Mouse (Mus musculus): ENCODE measurements around the gene Olfr698. TPM values are rescaled to one million over a fixed set of nuclear protein-coding genes. Genes with fewer than 3 reads are reported as not detected.
"Not testable (repeated sequence)": the region's sequence is repeated elsewhere in the genome, so short reads cannot be mapped to it uniquely, and the experiment has no call there.

Gene Olfr698
- not detected in 2 replicates for polyA plus RNA-seq (2015; fragmentation: Nextera tagmentation; extraction: Ambion mirVana)

- no peaks in the 10 kb centered on the region for H3K27me3 ChIP-seq (ENCODE audit: control insufficient read depth, insufficient read depth, low read length)
- H3K4me3 ChIP-seq (ENCODE audit: low read length), result no peak within 1 kb of the TSS
- H3K9ac ChIP-seq (ENCODE audit: low read length), result no peak within 1 kb of the TSS
- no peak within 1 kb of the TSS for H3K4me2 ChIP-seq (ENCODE audit: low read depth, low read length)
- no peak within 1 kb of the TSS for H3K27ac ChIP-seq (ENCODE audit: low read length)
- ATAC-seq (replicated peaks; ENCODE audit: extremely low read depth, insufficient read depth, low FRiP score), result no peak
- H3K9me3 ChIP-seq (replicated peaks; ENCODE audit: control insufficient read depth, low read length), result no peaks in the 10 kb centered on the region
- H3K4me1 ChIP-seq (ENCODE audit: control insufficient read depth, insufficient read depth, low read length), result no peaks in the 10 kb centered on the region
- no peaks in the 10 kb centered on the region for H3K36me3 ChIP-seq (ENCODE audit: control insufficient read depth, insufficient read depth)
These were observed at the start of gene Olfr698 for GRCm38 (mm10) chr7:106755297-106755696. Gene Olfr698 (minus strand): TSS chr7:106755397.

- peaks cover 4% of the 10 kb centered on the region; the same call in 1 of the 2 replicates for H3K9me3 ChIP-seq (replicated peaks; ENCODE audit: control insufficient read depth, low read length)
- WGBS, result 63% methylated on average over 1 of the region's 1 CpGs
- no peak for ATAC-seq (replicated peaks; ENCODE audit: extremely low read depth, insufficient read depth, low FRiP score)
- H3K9ac ChIP-seq (ENCODE audit: low read length), result no peak within 1 kb of the TSS
- H3K36me3 ChIP-seq (ENCODE audit: control insufficient read depth, insufficient read depth), result no peaks in the 10 kb centered on the region
- no peaks in the 10 kb centered on the region for H3K27me3 ChIP-seq (ENCODE audit: control insufficient read depth, insufficient read depth, low read length)
- no peak within 1 kb of the TSS for H3K27ac ChIP-seq (ENCODE audit: low read length)
- no peak within 1 kb of the TSS for H3K4me2 ChIP-seq (ENCODE audit: low read depth, low read length)
- no peaks in the 10 kb centered on the region for H3K4me1 ChIP-seq (ENCODE audit: control insufficient read depth, insufficient read depth, low read length)
- no peak within 1 kb of the TSS for H3K4me3 ChIP-seq (ENCODE audit: low read length)
These were observed 37.9 kb upstream of the Olfr698 start, which contains the start of gene Olfr699 for GRCm38 (mm10) chr7:106793098-106793497. Gene Olfr699 (minus strand): TSS chr7:106793198.

GRCm38 (mm10) chr7:106788330-106788729 is 33.1 kb upstream of the Olfr698 start:
- ATAC-seq (replicated peaks; ENCODE audit: extremely low read depth, insufficient read depth, low FRiP score), result no peak
- Histone ChIP-seq H3K27ac (ENCODE audit: low read length) (no peak overlapping the region), H3K27me3 (ENCODE audit: control insufficient read depth, insufficient read depth, low read length) (no peaks in the 10 kb centered on the region), H3K4me2 (ENCODE audit: low read depth, low read length) (no peak overlapping the region), H3K9ac (ENCODE audit: low read length) (no peak overlapping the region), H3K4me3 (ENCODE audit: low read length) (no peak overlapping the region), H3K9me3 (replicated peaks; ENCODE audit: control insufficient read depth, low read length) (no peaks in the 10 kb centered on the region), H3K36me3 (ENCODE audit: control insufficient read depth, insufficient read depth) (no peaks in the 10 kb centered on the region), H3K4me1 (ENCODE audit: control insufficient read depth, insufficient read depth, low read length) (no peaks in the 10 kb centered on the region)

GRCm38 (mm10) chr7:106761008-106761407 is 5.8 kb upstream of the Olfr698 start:
- not testable (repeated sequence) for H3K4me3 ChIP-seq (ENCODE audit: low read length); H3K9ac ChIP-seq (ENCODE audit: low read length); H3K27me3 ChIP-seq (ENCODE audit: control insufficient read depth, insufficient read depth, low read length); H3K27ac ChIP-seq (ENCODE audit: low read length); H3K4me2 ChIP-seq (ENCODE audit: low read depth, low read length); H3K36me3 ChIP-seq (ENCODE audit: control insufficient read depth, insufficient read depth); H3K4me1 ChIP-seq (ENCODE audit: control insufficient read depth, insufficient read depth, low read length); ATAC-seq (replicated peaks; ENCODE audit: extremely low read depth, insufficient read depth, low FRiP score); H3K9me3 ChIP-seq (replicated peaks; ENCODE audit: control insufficient read depth, low read length)
- WGBS, result 86% methylated on average over 2 of the region's 2 CpGs

GRCm38 (mm10) chr7:106758800-106759199 is 3.6 kb upstream of the Olfr698 start:
- no peak overlapping the region for H3K27ac ChIP-seq (ENCODE audit: low read length)
- ATAC-seq (replicated peaks; ENCODE audit: extremely low read depth, insufficient read depth, low FRiP score), result no peak
- H3K36me3 ChIP-seq (ENCODE audit: control insufficient read depth, insufficient read depth), result no peaks in the 10 kb centered on the region
- no peak overlapping the region for H3K4me3 ChIP-seq (ENCODE audit: low read length)
- no peak overlapping the region for H3K9ac ChIP-seq (ENCODE audit: low read length)
- no peaks in the 10 kb centered on the region for H3K4me1 ChIP-seq (ENCODE audit: control insufficient read depth, insufficient read depth, low read length)
- no peak overlapping the region for H3K4me2 ChIP-seq (ENCODE audit: low read depth, low read length)
- no peaks in the 10 kb centered on the region for H3K9me3 ChIP-seq (replicated peaks; ENCODE audit: control insufficient read depth, low read length)
- H3K27me3 ChIP-seq (ENCODE audit: control insufficient read depth, insufficient read depth, low read length), result no peaks in the 10 kb centered on the region
- 71% methylated on average over 2 of the region's 2 CpGs for WGBS

- H3K36me3 ChIP-seq (ENCODE audit: control insufficient read depth, insufficient read depth), result no peaks in the 10 kb centered on the region
- no peak overlapping the region for H3K9ac ChIP-seq (ENCODE audit: low read length)
- H3K9me3 ChIP-seq (replicated peaks; ENCODE audit: control insufficient read depth, low read length), result peaks cover 2% of the 10 kb centered on the region
- 82% methylated on average over 5 of the region's 5 CpGs for WGBS
- no peak overlapping the region for H3K27ac ChIP-seq (ENCODE audit: low read length)
- no peaks in the 10 kb centered on the region for H3K4me1 ChIP-seq (ENCODE audit: control insufficient read depth, insufficient read depth, low read length)
- no peak for ATAC-seq (replicated peaks; ENCODE audit: extremely low read depth, insufficient read depth, low FRiP score)
- H3K4me3 ChIP-seq (ENCODE audit: low read length), result no peak overlapping the region
- no peak overlapping the region for H3K4me2 ChIP-seq (ENCODE audit: low read depth, low read length)
- H3K27me3 ChIP-seq (ENCODE audit: control insufficient read depth, insufficient read depth, low read length), result no peaks in the 10 kb centered on the region
These were observed 9.4 kb downstream of the Olfr698 start for GRCm38 (mm10) chr7:106745811-106746210.

- WGBS, result 70% methylated on average over 1 of the region's 1 CpGs
- Histone ChIP-seq H3K36me3 (ENCODE audit: control insufficient read depth, insufficient read depth) (no peaks in the 10 kb centered on the region), H3K9me3 (replicated peaks; ENCODE audit: control insufficient read depth, low read length) (no peaks in the 10 kb centered on the region), H3K4me1 (ENCODE audit: control insufficient read depth, insufficient read depth, low read length) (no peaks in the 10 kb centered on the region), H3K27ac (ENCODE audit: low read length) (no peak within 1 kb of the TSS), H3K27me3 (ENCODE audit: control insufficient read depth, insufficient read depth, low read length) (no peaks in the 10 kb centered on the region), H3K4me3 (ENCODE audit: low read length) (no peak within 1 kb of the TSS), H3K9ac (ENCODE audit: low read length) (no peak within 1 kb of the TSS), H3K4me2 (ENCODE audit: low read depth, low read length) (no peak within 1 kb of the TSS)
- no peak for ATAC-seq (replicated peaks; ENCODE audit: extremely low read depth, insufficient read depth, low FRiP score)
These were observed 12.9 kb downstream of the Olfr698 start, which contains the start of gene Olfr697 for GRCm38 (mm10) chr7:106742343-106742742. Gene Olfr697 (minus strand): TSS chr7:106742443.

GRCm38 (mm10) chr7:106737028-106737427 is 18.2 kb downstream of the Olfr698 start:
- Histone ChIP-seq H3K27ac (ENCODE audit: low read length) (no peak overlapping the region), H3K27me3 (ENCODE audit: control insufficient read depth, insufficient read depth, low read length) (no peaks in the 10 kb centered on the region), H3K36me3 (ENCODE audit: control insufficient read depth, insufficient read depth) (no peaks in the 10 kb centered on the region), H3K4me3 (ENCODE audit: low read length) (no peak overlapping the region), H3K9ac (ENCODE audit: low read length) (no peak overlapping the region), H3K9me3 (replicated peaks; ENCODE audit: control insufficient read depth, low read length) (no peaks in the 10 kb centered on the region), H3K4me1 (ENCODE audit: control insufficient read depth, insufficient read depth, low read length) (no peaks in the 10 kb centered on the region), H3K4me2 (ENCODE audit: low read depth, low read length) (no peak overlapping the region)
- ATAC-seq (replicated peaks; ENCODE audit: extremely low read depth, insufficient read depth, low FRiP score), result no peak

- ATAC-seq (replicated peaks; ENCODE audit: extremely low read depth, insufficient read depth, low FRiP score), result no peak
- Histone ChIP-seq H3K4me2 (ENCODE audit: low read depth, low read length) (no peak overlapping the region), H3K9me3 (replicated peaks; ENCODE audit: control insufficient read depth, low read length) (no peaks in the 10 kb centered on the region), H3K4me1 (ENCODE audit: control insufficient read depth, insufficient read depth, low read length) (no peaks in the 10 kb centered on the region), H3K9ac (ENCODE audit: low read length) (no peak overlapping the region), H3K4me3 (ENCODE audit: low read length) (no peak overlapping the region), H3K27me3 (ENCODE audit: control insufficient read depth, insufficient read depth, low read length) (no peaks in the 10 kb centered on the region), H3K27ac (ENCODE audit: low read length) (no peak overlapping the region), H3K36me3 (ENCODE audit: control insufficient read depth, insufficient read depth) (no peaks in the 10 kb centered on the region)
- WGBS, result 62% methylated on average over 2 of the region's 2 CpGs
These were observed 21.5 kb downstream of the Olfr698 start for GRCm38 (mm10) chr7:106733717-106734116.

- ATAC-seq (replicated peaks; ENCODE audit: extremely low read depth, insufficient read depth, low FRiP score); H3K4me3 ChIP-seq (ENCODE audit: low read length); H3K4me2 ChIP-seq (ENCODE audit: low read depth, low read length); H3K4me1 ChIP-seq (ENCODE audit: control insufficient read depth, insufficient read depth, low read length); H3K27ac ChIP-seq (ENCODE audit: low read length); H3K27me3 ChIP-seq (ENCODE audit: control insufficient read depth, insufficient read depth, low read length); H3K9ac ChIP-seq (ENCODE audit: low read length); H3K9me3 ChIP-seq (replicated peaks; ENCODE audit: control insufficient read depth, low read length); H3K36me3 ChIP-seq (ENCODE audit: control insufficient read depth, insufficient read depth): not testable (repeated sequence)
- 81% methylated on average over 2 of the region's 2 CpGs for WGBS
These were observed 29.5 kb downstream of the Olfr698 start for GRCm38 (mm10) chr7:106725654-106726053.

All from heart, embryonic 16.5 days (tissue).